Mouse (Mus musculus) limb, embryonic 13.5 days (tissue): ENCODE results near the gene Pik3c2a. TPM values are rescaled to one million over a fixed set of nuclear protein-coding genes. Genes with fewer than 3 reads are reported as not detected.

Experiments used
- ATAC-seq: fragments of 200-750 bp; cut with Nextera tagmentation; 2 replicates; pipeline ENCODE4 v1.8.0; 2017; ENCODE audit warnings: low read depth, moderate number of reproducible peaks, moderate TSS enrichment; ENCODE audit not compliant: low FRiP score
- H3K27ac ChIP-seq: fragments of 300-500 bp; sonication (generic); 2 replicates; pipeline ENCODE4 v1.5.1; 2015; ENCODE audit warnings: inconsistent platforms, mild to moderate bottlenecking, moderate library complexity
- H3K27me3 ChIP-seq: fragments of 300-500 bp; sonication (generic); 2 replicates; pipeline ENCODE4 v1.6.1; 2015; ENCODE audit warnings: mild to moderate bottlenecking, inconsistent platforms
- H3K36me3 ChIP-seq: fragments of 300-500 bp; sonication (generic); 2 replicates; pipeline ENCODE4 v1.6.1; 2015; ENCODE audit warnings: inconsistent platforms, mild to moderate bottlenecking, moderate library complexity
- H3K4me1 ChIP-seq: fragments of 300-500 bp; sonication (generic); 2 replicates; pipeline ENCODE4 v1.6.1; 2015; ENCODE audit warnings: inconsistent platforms
- H3K4me2 ChIP-seq: fragments of 300-500 bp; sonication (generic); replicated peaks from 2 replicates; pipeline ENCODE4 v1.6.1; 2015; ENCODE audit warnings: inconsistent platforms, mild to moderate bottlenecking, moderate library complexity
- H3K4me3 ChIP-seq: fragments of 300-500 bp; sonication (generic); 2 replicates; pipeline ENCODE4 v1.5.1; 2015; ENCODE audit warnings: moderate library complexity, mild to moderate bottlenecking, inconsistent platforms
- H3K9ac ChIP-seq: fragments of 300-500 bp; sonication (generic); 2 replicates; pipeline ENCODE4 v1.6.1; 2015; ENCODE audit warnings: mild to moderate bottlenecking, inconsistent platforms
- H3K9me3 ChIP-seq: fragments of 300-500 bp; sonication (generic); 2 replicates; pipeline ENCODE4 v1.6.1; 2016; ENCODE audit warnings: inconsistent platforms
- WGBS: fragments of 180-500 bp; shearing (Covaris S2); methylation state at CpG from one replicate; pipeline ENCODE4 v1.1.7; 2015; 5-methylcytosine and 5-hydroxymethylcytosine counted together
- polyA plus RNA-seq: library from polyadenylated mRNA; unstranded; fragments of >200 nt; fragmentation: Nextera tagmentation; extraction: Ambion mirVana; gene quantifications from 2 replicates; pipeline ENCODE4 v1.2.1, GENCODE M21; 2015

Gene Pik3c2a
- polyA plus RNA-seq, 1 experiment from 2014 or later = 29.8 TPM

DNA sequence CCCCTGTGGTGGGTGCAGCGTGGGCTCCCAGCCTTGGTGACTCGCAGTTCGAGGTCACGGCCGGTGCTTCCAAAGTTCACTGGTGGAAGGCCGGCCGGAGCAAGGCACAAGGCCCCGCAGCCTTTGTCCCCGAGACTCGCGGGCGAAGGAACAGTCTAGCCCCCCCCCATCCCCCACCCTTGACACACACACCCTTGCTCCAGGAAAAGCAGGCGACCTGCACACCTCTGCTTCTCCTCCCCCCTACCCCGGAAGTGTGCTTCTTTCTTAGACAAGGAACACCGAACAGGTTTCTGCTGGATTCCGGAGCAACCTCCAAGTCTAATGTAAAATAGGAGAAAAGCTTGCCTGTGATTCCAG is 134.6 kb downstream of the Pik3c2a start:
- Histone ChIP-seq H3K27me3 (peaks cover 41% of the 10 kb centered on the region), H3K27ac (no peak overlapping the region), H3K4me2 (peak overlapping the region; percentile 97), H3K9ac (no peak overlapping the region), H3K4me1 (peaks cover 15% of the 10 kb centered on the region), H3K4me3 (peak overlapping the region; percentile 63), H3K9me3 (no peaks in the 10 kb centered on the region), H3K36me3 (no peaks in the 10 kb centered on the region)
- ATAC-seq = peak; percentile 25
- 7% methylated on average over 16 of the region's 16 CpGs for WGBS

DNA sequence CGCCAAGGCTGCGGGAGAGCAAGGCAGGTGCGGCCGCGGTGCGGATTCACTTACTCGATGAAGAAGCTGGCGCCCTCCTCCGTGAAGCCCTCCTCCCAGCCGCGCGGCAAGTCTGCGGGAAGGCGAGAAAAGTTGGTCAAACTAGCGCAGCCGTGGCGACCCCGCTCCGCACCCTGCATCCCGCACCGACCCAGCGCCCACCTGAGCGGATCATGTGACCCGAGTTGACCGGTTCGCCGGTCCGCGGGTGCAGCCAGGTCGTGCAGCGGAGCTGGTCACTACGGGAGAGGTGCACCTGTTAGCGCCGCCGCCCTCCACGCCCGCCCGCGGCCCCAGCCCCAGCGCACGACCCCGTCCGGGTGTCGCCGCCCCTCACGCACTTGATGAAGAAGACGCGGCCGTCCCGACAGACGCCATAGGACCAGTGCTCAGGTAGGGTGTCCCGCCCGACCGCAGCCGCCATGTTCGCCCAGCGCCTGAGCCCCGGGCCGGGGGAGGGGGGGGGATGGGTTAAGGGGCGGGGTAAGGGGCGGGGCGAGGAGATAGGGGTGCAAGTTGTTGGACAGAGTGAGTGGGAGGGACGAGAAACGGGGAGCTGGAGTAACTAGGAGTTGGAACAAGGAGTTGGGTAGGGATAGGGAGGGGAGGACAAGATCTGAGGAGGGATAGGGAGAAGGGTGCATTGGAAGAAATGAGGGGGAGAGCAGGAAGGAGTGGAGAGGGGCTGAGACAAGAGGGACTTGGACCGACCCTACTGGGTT is 135.2 kb downstream of the Pik3c2a start, which contains the start of gene Plekha7:
Gene Plekha7 (minus strand): TSS at position 506 of the 761 bp plus-strand sequence.
- WGBS = under 1% methylated on average over 65 of the region's 65 CpGs
- no peaks in the 10 kb centered on the region for H3K9me3 ChIP-seq
- H3K27ac ChIP-seq = no peak within 1 kb of the TSS
- no peaks in the 10 kb centered on the region for H3K36me3 ChIP-seq
- ATAC-seq = peak; percentile 60
- peak within 1 kb of the TSS; percentile 63 for H3K4me3 ChIP-seq
- peak within 1 kb of the TSS; percentile 65 for H3K9ac ChIP-seq
- peak within 1 kb of the TSS; percentile 97 for H3K4me2 ChIP-seq
- peaks cover 15% of the 10 kb centered on the region for H3K4me1 ChIP-seq
- H3K27me3 ChIP-seq = peaks cover 41% of the 10 kb centered on the region

DNA sequence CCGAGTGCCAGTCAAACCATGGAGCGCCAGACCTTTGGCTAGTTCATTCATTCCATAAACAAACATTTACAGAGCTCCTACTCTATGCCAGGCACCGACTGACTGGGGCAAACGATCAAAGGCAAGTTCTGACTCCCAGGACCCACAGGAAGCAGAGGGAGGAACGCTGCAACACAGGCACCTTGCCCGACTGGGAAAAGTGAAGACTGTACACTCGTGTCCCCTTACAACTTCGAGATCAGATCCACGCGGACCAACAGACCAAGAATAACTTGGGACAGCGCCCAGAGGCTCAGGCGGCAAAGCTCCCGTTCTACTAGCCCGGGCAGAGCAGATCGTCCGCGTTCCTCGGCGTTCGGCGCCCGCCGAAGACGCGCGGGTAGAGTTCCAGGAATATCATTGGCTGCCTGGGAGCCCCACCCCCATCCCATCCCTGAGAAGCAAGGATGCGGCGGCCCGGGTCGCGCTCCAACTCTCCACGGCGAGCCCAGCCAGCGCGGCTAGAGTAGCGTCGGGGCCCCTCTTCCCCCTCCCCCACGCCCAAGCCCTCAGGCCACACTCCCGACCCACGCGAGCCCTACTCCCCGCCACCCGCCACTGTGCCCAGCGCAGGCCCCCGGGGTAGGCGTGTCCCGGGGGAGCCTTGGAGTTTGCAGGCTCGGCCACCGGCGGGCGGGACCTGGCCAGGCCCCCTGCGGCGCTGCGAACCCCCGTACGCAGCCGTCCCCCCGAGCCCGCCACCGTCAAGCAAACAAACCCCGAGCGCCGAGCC is 136.0 kb downstream of the Pik3c2a start:
- H3K27ac ChIP-seq = no peak overlapping the region
- peak overlapping the region; percentile 65 for H3K9ac ChIP-seq
- no peaks in the 10 kb centered on the region for H3K9me3 ChIP-seq
- WGBS = 1% methylated on average over 63 of the region's 63 CpGs
- H3K36me3 ChIP-seq = no peaks in the 10 kb centered on the region
- peak overlapping the region; percentile 63 for H3K4me3 ChIP-seq
- H3K27me3 ChIP-seq = peaks cover 41% of the 10 kb centered on the region
- peak overlapping the region; percentile 97 for H3K4me2 ChIP-seq
- peak; percentile 81 for ATAC-seq
- peaks cover 15% of the 10 kb centered on the region for H3K4me1 ChIP-seq

DNA sequence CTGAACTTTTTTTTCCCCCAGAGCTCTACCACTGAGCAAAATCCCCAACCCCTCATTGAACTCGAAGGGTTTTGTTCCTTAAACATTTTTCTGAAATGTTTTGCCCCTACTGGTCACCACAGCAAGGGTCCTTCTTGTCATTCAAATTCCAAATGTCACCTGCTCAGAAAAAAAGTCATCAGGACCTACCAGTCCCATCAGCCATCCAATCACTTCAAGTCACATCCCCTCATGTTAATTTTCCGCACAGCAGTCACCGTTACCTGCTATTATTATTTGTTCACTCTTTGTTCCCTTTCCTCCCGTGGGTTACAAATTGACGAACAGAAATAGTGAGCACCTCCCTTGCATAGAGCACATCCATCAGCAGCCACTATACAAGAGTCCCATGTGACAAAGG is 136.6 kb downstream of the Pik3c2a start:
- H3K4me1 ChIP-seq = peaks cover 15% of the 10 kb centered on the region
- H3K4me3 ChIP-seq = peak overlapping the region; percentile 63
- no peak for ATAC-seq
- peak overlapping the region; percentile 97 for H3K4me2 ChIP-seq
- no peak overlapping the region for H3K27ac ChIP-seq
- no peak overlapping the region for H3K9ac ChIP-seq
- H3K9me3 ChIP-seq = no peaks in the 10 kb centered on the region
- WGBS = 20% methylated on average over 5 of the region's 5 CpGs
- no peaks in the 10 kb centered on the region for H3K36me3 ChIP-seq
- peaks cover 41% of the 10 kb centered on the region for H3K27me3 ChIP-seq

DNA sequence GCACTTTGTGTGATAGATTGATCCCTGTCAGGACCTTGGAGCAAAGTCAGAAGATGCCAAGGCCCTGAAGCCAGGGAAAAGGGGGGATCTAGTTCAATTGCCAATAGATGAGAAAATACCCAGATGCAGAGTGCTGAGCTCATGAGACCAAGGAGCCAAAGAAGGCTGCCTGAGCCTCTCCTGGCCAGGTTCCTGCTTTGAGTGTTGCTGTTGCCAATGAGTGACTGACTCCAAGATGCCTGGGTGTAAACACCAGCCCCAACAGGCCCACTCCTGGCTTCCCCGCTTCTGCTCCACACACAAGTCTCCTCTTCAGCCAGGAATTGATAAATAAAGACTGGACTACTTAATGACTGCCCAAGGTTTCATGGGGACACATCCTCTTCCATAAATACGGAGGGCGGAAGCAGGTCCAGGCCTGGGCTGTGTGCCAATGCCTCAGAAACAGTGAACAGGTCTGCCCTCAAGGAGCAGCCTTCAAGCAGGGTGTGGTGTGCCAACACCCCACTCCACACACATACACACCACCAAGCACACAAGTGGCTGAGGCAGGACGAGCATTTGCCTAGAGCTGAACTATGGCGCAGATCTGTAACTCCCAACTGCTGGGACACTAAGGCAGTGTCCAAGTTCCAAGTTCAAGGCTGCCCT is 141.5 kb downstream of the Pik3c2a start:
- no peak overlapping the region for H3K9ac ChIP-seq
- no peaks in the 10 kb centered on the region for H3K36me3 ChIP-seq
- 92% methylated on average over 5 of the region's 5 CpGs for WGBS
- no peaks in the 10 kb centered on the region for H3K9me3 ChIP-seq
- H3K4me1 ChIP-seq = peaks cover 5% of the 10 kb centered on the region
- ATAC-seq = no peak
- H3K4me2 ChIP-seq = no peak overlapping the region
- no peak overlapping the region; the same call in 1 of the 2 replicates for H3K27ac ChIP-seq
- H3K4me3 ChIP-seq = no peak overlapping the region
- peaks cover 14% of the 10 kb centered on the region for H3K27me3 ChIP-seq

DNA sequence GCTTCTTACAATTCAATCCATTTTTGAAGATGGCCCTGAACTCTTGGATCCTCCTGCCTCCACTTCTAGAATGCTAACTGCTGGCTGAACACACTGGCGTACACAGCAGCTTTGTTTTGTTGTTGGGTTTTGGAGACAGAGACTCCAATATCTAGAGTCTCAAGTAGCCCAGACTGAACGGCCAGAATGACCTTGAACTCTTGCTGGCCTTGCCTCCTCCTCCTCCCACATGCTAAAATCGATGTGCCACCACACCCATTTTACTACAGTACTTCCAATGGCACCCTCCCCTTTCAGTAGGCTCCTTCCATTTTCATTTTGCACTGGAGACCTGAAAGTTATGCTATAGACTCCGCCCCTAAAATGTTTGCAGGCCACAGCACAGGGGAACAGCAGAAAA is 142.1 kb downstream of the Pik3c2a start:
- 92% methylated on average over 4 of the region's 4 CpGs for WGBS
- Histone ChIP-seq H3K27ac (no peak overlapping the region), H3K4me3 (no peak overlapping the region), H3K4me1 (0 out of 2 replicates have a peak, but pooled peaks cover 3% of the 10 kb centered on the region), H3K36me3 (no peaks in the 10 kb centered on the region), H3K9me3 (no peaks in the 10 kb centered on the region), H3K9ac (no peak overlapping the region), H3K4me2 (no peak overlapping the region), H3K27me3 (peaks cover 8% of the 10 kb centered on the region)
- no peak for ATAC-seq

DNA sequence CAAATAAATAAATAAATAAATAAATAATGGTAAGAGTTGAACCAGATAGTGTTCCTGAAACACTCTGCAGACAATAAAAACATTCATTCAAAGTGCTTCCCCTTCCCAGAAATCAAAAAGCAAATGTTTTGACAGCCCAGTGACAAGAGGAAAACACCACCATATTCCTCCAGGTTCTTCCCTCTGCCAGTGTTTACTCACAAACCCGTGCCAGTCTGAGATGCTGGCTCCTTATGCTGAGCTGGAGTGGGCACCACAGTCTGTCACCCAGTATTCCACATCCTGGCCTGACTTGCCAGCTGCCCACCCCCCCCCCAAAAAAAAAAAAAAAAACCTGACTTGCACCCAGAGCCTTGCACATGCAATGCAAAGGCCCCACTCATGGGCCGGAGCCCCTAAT is 144.4 kb downstream of the Pik3c2a start:
- H3K4me1 ChIP-seq = peaks cover 15% of the 10 kb centered on the region
- H3K27me3 ChIP-seq = no peaks in the 10 kb centered on the region
- no peaks in the 10 kb centered on the region for H3K9me3 ChIP-seq
- H3K36me3 ChIP-seq = no peaks in the 10 kb centered on the region
- no peak overlapping the region for H3K27ac ChIP-seq
- no peak for ATAC-seq
- H3K9ac ChIP-seq = no peak overlapping the region
- WGBS = 90% methylated on average over 2 of the region's 2 CpGs
- no peak overlapping the region for H3K4me3 ChIP-seq
- H3K4me2 ChIP-seq = no peak overlapping the region

DNA sequence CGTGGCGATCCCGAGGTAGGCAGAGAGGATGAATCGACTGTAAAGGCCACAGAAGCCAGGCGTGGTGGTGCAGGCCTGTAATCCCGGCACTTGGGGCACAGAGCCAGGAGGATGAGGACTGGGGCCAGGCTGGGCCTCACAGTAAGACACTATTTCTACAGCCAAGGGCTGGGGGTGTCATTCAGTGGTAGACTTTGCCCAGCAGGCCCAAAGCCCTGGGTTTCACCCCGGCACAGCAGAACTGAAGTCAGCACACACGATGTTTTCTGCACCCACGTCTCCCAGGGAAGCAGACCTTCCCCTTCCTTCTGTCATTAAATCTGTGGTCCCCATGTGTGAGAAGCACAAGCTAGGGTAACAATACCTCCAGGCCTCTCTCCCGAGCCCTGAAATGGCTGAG is 144.9 kb downstream of the Pik3c2a start:
- peaks cover 15% of the 10 kb centered on the region for H3K4me1 ChIP-seq
- no peaks in the 10 kb centered on the region for H3K9me3 ChIP-seq
- 75% methylated on average over 10 of the region's 10 CpGs for WGBS
- H3K36me3 ChIP-seq = no peaks in the 10 kb centered on the region
- no peak overlapping the region for H3K4me3 ChIP-seq
- ATAC-seq = no peak
- H3K27me3 ChIP-seq = no peaks in the 10 kb centered on the region
- H3K27ac ChIP-seq = no peak overlapping the region
- H3K4me2 ChIP-seq = no peak overlapping the region
- no peak overlapping the region for H3K9ac ChIP-seq

DNA sequence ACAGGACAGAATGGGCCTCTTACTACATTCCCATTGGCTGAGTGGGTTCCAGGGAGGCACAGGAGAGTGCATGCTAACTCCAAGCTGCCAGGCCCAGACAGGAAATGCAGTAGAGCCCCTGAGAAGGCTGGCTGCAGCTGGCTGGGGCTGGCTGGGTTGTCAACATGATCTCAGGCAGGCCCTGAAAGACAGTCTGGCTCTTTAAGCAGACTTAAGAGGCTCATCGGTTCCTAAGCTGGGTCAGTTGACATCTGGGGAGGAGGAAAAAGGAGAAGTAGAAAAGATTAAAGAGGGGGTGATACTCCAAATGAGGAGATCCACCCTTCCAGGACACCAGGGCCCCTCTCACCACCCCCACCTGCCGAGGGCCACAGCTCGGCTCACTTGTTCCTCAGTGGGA is 148.3 kb downstream of the Pik3c2a start:
- Histone ChIP-seq H3K4me1 (peaks cover 15% of the 10 kb centered on the region), H3K27ac (no peak overlapping the region), H3K9me3 (no peaks in the 10 kb centered on the region), H3K27me3 (no peaks in the 10 kb centered on the region), H3K4me2 (no peak overlapping the region), H3K36me3 (no peaks in the 10 kb centered on the region), H3K4me3 (no peak overlapping the region), H3K9ac (peak overlapping the region; percentile 31; the same call in 1 of the 2 replicates)
- 50% methylated on average over 3 of the region's 3 CpGs for WGBS
- ATAC-seq = no peak; the same call in 1 of the 2 replicates

DNA sequence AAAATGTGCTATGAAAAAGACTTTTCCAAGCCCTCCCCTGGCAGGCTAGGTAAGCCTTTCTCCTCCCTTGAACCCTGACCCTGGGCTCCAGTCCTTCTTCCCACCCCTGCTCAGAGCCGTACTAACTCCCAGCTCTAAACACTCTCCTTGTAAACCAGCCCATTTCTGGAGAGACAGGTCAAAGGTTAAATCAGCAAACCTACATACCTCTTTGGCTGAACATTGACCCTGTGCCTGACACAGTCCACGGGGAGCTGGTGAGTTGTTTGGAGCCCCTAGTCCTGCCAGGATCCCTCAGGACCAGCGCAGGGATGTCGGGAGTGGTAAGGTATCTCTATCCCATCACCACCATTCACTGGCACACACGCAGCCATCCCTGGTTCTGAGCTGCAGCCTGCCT is 150.9 kb downstream of the Pik3c2a start:
- Histone ChIP-seq H3K27me3 (no peaks in the 10 kb centered on the region), H3K9ac (no peak overlapping the region), H3K4me3 (no peak overlapping the region), H3K4me1 (peaks cover 19% of the 10 kb centered on the region), H3K9me3 (no peaks in the 10 kb centered on the region), H3K4me2 (no peak overlapping the region), H3K27ac (no peak overlapping the region; the same call in 1 of the 2 replicates), H3K36me3 (no peaks in the 10 kb centered on the region)
- no peak for ATAC-seq
- WGBS = 40% methylated on average over 5 of the region's 5 CpGs

DNA sequence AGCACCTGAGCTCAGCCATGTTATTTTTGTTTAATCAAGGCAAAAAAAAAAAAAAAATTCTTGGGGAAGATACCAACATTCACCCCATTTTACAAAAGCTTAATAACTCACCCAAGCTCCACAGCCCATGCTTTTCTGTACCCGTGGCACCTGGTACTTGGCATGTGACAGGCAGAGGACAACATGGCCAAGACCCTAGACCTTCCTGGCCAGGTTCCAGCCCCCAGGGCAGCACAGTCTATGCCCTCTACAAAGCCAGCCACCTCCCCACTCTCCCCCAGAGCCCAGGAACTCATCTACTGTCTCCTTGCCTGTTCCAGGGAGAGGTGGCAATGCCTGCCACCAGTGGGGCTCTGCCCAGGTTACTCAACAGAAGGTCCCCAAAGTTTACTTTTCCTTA is 152.7 kb downstream of the Pik3c2a start:
- no peak overlapping the region for H3K4me3 ChIP-seq
- H3K9me3 ChIP-seq = no peaks in the 10 kb centered on the region
- H3K27ac ChIP-seq = no peak overlapping the region
- H3K9ac ChIP-seq = no peak overlapping the region
- no peaks in the 10 kb centered on the region for H3K36me3 ChIP-seq
- no peak overlapping the region for H3K4me2 ChIP-seq
- H3K4me1 ChIP-seq = peaks cover 36% of the 10 kb centered on the region
- no peak for ATAC-seq
- no peaks in the 10 kb centered on the region for H3K27me3 ChIP-seq
- WGBS = 88% methylated on average over 1 of the region's 1 CpGs

DNA sequence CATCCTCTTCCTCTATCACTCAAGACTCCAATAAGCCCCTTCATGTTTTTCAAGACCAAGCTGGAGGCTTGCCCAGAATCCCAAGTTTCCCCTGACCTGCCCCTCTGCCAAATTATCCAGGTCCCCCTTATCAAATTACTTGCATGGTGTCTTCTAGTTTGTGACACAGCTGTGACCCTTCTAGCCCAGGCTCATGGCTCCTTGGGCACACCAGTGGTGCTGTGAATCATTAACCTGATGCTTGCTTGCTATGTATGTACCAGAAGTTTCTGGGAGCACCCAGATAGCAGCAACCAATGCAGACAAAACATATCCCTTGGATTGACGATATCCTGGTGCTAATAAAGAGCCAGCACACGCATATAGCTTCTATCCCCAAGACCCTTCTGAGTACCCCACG is 154.3 kb downstream of the Pik3c2a start:
- Histone ChIP-seq H3K9me3 (no peaks in the 10 kb centered on the region), H3K27me3 (no peaks in the 10 kb centered on the region), H3K36me3 (no peaks in the 10 kb centered on the region), H3K4me2 (no peak overlapping the region), H3K9ac (no peak overlapping the region), H3K27ac (no peak overlapping the region), H3K4me3 (no peak overlapping the region), H3K4me1 (peaks cover 28% of the 10 kb centered on the region)
- WGBS = 86% methylated on average over 3 of the region's 3 CpGs
- ATAC-seq = no peak
